Mouse (Mus musculus) urinary bladder, adult 2 months (tissue): Measurements from ENCODE around the gene Nexn. TPM values are rescaled to one million over a fixed set of nuclear protein-coding genes. Genes with fewer than 3 reads are reported as not detected.
A peak's percentile ranks its signal among the peaks of the same experiment; 100 is the strongest.
"Not testable (repeated sequence)": the region's sequence is repeated elsewhere in the genome, so short reads cannot be mapped to it uniquely, and the experiment has no call there.

Experiments used
- DNase-seq: peaks from one replicate; pipeline ENCODE4 v3.0.0; 2022; ENCODE audit warnings: low spot score
- polyA plus RNA-seq: library from polyadenylated mRNA; depleted of rRNA; stranded (reverse); fragments of >200 nt; gene quantifications from 2 replicates; pipeline ENCODE4 v1.2.3, GENCODE M21; 2012; rRNA removed

Gene Nexn
- polyA plus RNA-seq, 1 experiment, result 12.7 TPM

- DNase-seq, result not testable (repeated sequence)
Measured at GRCm38 (mm10) chr3:152197246-152197645, 68.9 kb downstream of the Nexn start.

- peak; percentile 55 for DNase-seq
Measured at GRCm38 (mm10) chr3:152193635-152194097, 72.5 kb downstream of the Nexn start.

GRCm38 (mm10) chr3:152193177-152193576, 73.0 kb downstream of the Nexn start:
- no peak for DNase-seq

GRCm38 (mm10) chr3:152192238-152192931, 73.8 kb downstream of the Nexn start:
- DNase-seq, result no peak

- no peak for DNase-seq
Measured at GRCm38 (mm10) chr3:152191791-152192237, 74.3 kb downstream of the Nexn start.

GRCm38 (mm10) chr3:152190679-152191477, 75.3 kb downstream of the Nexn start:
- DNase-seq, result no peak

- DNase-seq, result no peak
Measured at GRCm38 (mm10) chr3:152189306-152189705, 76.8 kb downstream of the Nexn start.

Other genes with a start within 250 kb of the Nexn start
- gene Gipc2, start 100.1 kb downstream of the Nexn start, polyA plus RNA-seq, result 3.3 and 4.9 TPM in 2 replicates
- 38.7 and 39.3 TPM in 2 replicates for gene Dnajb4, start 56.0 kb downstream of the Nexn start, polyA plus RNA-seq
- gene Fubp1, start 55.9 kb downstream of the Nexn start, polyA plus RNA-seq, result 57.6 and 74.3 TPM in 2 replicates
- 6.4 and 7.4 TPM in 2 replicates for gene Miga1, start 74.1 kb upstream of the Nexn start, polyA plus RNA-seq
- 32.8 and 39.3 TPM in 2 replicates for gene Usp33, start 80.1 kb upstream of the Nexn start, polyA plus RNA-seq
- gene Zzz3, start 129.1 kb upstream of the Nexn start, polyA plus RNA-seq, result 25.4 and 26.2 TPM in 2 replicates